Mouse (Mus musculus): ENCODE data around the gene Runx1.

GRCm38 (mm10) chr16:92790601-92791000 lies 35.3 kb downstream of the Runx1 start:
- TF ChIP-seq ZNF384 (IDR thresholded peaks at IDR 0.05; ENCODE audit: low read depth, low read length): no peak
- no peak for TF ChIP-seq ZC3H11A (IDR thresholded peaks at IDR 0.05; ENCODE audit: borderline replicate concordance, low read depth, low read length)
- TF ChIP-seq HCFC1 (IDR thresholded peaks at IDR 0.05; ENCODE audit: borderline replicate concordance, insufficient read depth, low read length): no peak

All from ES-E14 (cell line).